Mouse (Mus musculus): ENCODE data around the gene Fam49a.

Fam49a gene

GRCm38 (mm10) chr12:12364201-12364600 lies 102.3 kb downstream of the Fam49a start:
- DNase-seq = no peak

GRCm38 (mm10) chr12:12367423-12367822 lies 105.5 kb downstream of the Fam49a start:
- no peak for DNase-seq

- no peak for DNase-seq
Observed at GRCm38 (mm10) chr12:12373111-12373862, 111.3 kb downstream of the Fam49a start.

- DNase-seq = no peak
Observed at GRCm38 (mm10) chr12:12379056-12379455, 117.1 kb downstream of the Fam49a start.

GRCm38 (mm10) chr12:12389271-12389670 lies 127.3 kb downstream of the Fam49a start:
- no peak for DNase-seq

- DNase-seq = peak; percentile 45 to 58
Observed at GRCm38 (mm10) chr12:12396224-12396623, 134.3 kb downstream of the Fam49a start.

GRCm38 (mm10) chr12:12401051-12401465 lies 139.1 kb downstream of the Fam49a start:
- peak; percentile 35 to 55 for DNase-seq

- no peak for DNase-seq
Observed at GRCm38 (mm10) chr12:12401504-12401903, 139.6 kb downstream of the Fam49a start.

- DNase-seq = no peak
Observed at GRCm38 (mm10) chr12:12405491-12406110, 143.7 kb downstream of the Fam49a start.

GRCm38 (mm10) chr12:12409044-12409443 lies 147.1 kb downstream of the Fam49a start:
- DNase-seq = no peak

- peak; percentile 72 to 78 for DNase-seq
Observed at GRCm38 (mm10) chr12:12412674-12413073, 150.7 kb downstream of the Fam49a start.

- DNase-seq = no peak
Observed at GRCm38 (mm10) chr12:12420423-12420822, 158.5 kb downstream of the Fam49a start.

GRCm38 (mm10) chr12:12420841-12421579 lies 159.1 kb downstream of the Fam49a start:
- DNase-seq = peak; percentile 69 to 76

- DNase-seq = no peak
Observed at GRCm38 (mm10) chr12:12421580-12421878, 159.6 kb downstream of the Fam49a start.

- DNase-seq = no peak
Observed at GRCm38 (mm10) chr12:12425188-12425587, 163.2 kb downstream of the Fam49a start.

- DNase-seq = no peak
Observed at GRCm38 (mm10) chr12:12427285-12427684, 165.3 kb downstream of the Fam49a start.

GRCm38 (mm10) chr12:12428886-12429285 lies 166.9 kb downstream of the Fam49a start:
- DNase-seq = no peak

All from cerebellum, adult 18-20 months (tissue).